Mouse (Mus musculus): Measurements from ENCODE around the gene F11r. TPM values are rescaled to one million over a fixed set of nuclear protein-coding genes. Genes with fewer than 3 reads are reported as not detected.
"Not testable (repeated sequence)": the region's sequence is repeated elsewhere in the genome, so short reads cannot be mapped to it uniquely, and the experiment has no call there.

F11r gene
- polyA plus RNA-seq, 1 experiment = 149 TPM

DNA sequence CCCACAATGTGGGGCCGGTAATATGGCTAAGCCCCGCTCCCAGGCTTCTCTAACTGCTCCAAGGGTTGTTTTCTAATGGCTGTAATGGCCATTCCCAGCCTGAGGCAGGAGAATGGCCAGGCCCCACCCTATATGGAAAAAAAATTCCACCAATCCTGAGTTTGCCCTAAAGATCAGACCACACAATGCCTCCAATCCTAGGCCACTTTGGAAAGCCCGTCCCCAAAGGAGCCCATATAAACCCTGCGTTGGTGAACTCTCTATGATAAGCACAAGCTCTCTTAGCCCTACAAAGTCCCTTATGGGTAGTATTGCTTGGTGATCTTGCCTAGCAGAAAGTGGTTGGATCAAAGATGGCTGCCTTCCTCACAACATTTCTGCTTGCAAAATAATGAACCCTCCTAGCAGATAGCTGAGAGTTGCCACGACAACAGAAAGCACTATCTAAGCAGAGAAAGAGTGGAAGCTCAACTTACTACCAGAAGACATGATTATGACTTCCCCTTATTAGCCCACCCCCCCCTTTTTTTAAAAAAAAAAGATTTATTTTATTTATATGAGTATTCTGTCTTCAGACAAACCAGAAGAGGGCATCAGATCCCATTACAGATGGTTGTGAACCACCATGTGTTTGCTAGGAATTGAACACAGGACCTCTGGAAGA, 28.5 kb downstream of the F11r start:
- Histone ChIP-seq H3K4me3 (replicated peaks; ENCODE audit: extremely low read depth, low read depth, low read length) (no peak overlapping the region), H3K4me1 (ENCODE audit: control insufficient read depth, insufficient read depth, low read length) (no peaks in the 10 kb centered on the region; the same call in 1 of the 2 replicates)
- no peak for DNase-seq
- TF ChIP-seq POLR2A (IDR thresholded peaks at IDR 0.05; ENCODE audit: borderline replicate concordance, extremely low read depth, low read depth, low read length) (no peak), CTCF (IDR thresholded peaks at IDR 0.05; ENCODE audit: insufficient read depth, low read length) (no peak)
- WGBS = 92% methylated on average over 5 of the region's 5 CpGs

DNA sequence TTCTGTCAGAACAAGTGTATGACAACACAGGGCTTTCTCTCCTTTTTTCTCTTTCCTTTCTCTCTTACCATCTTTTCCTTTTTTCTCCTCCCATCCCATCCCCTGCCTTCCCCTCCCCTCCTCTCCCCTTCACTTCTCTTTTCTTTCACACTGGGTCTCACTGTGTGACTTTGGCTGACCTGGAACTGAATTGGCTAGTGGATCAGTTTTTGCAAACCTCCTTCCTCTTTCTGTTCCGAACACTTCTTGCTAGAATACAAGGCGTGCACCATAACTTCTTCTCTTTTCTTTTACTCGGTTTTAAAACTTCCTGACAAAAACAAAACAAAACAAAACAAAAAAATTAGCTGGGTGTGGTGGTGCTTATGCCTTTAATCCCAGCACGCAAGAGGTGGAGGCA, 29.2 kb downstream of the F11r start:
- Histone ChIP-seq H3K4me1 (ENCODE audit: control insufficient read depth, insufficient read depth, low read length) (peaks cover 5% of the 10 kb centered on the region), H3K4me3 (replicated peaks; ENCODE audit: extremely low read depth, low read depth, low read length) (no peak overlapping the region)
- no peak for TF ChIP-seq POLR2A (IDR thresholded peaks at IDR 0.05; ENCODE audit: borderline replicate concordance, extremely low read depth, low read depth, low read length)
- TF ChIP-seq CTCF (IDR thresholded peaks at IDR 0.05; ENCODE audit: insufficient read depth, low read length) = no peak
- no peak for DNase-seq
- WGBS = 57% methylated on average over 4 of the region's 4 CpGs

DNA sequence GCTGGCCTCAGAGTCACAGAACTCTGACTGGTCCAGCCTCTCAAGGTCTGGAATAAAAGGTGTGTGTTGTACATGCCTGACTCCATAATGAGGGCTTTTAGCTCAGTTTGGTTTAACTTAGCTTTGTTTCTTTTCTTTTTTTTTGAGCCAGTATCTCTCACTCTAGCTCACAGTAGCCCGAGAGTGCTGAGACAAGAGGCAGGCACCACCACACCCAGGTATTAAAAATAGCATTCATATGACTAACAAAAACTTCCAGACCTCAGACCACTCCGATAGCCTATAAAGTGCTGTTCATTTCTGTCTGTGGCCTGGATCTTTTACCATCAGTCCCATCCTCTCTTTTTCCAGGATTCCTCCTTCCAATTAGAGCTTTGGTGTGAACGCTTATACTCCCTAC, 32.3 kb downstream of the F11r start:
- no peak for TF ChIP-seq CTCF (IDR thresholded peaks at IDR 0.05; ENCODE audit: insufficient read depth, low read length)
- TF ChIP-seq POLR2A (IDR thresholded peaks at IDR 0.05; ENCODE audit: borderline replicate concordance, extremely low read depth, low read depth, low read length) = no peak
- WGBS = 54% methylated on average over 3 of the region's 3 CpGs
- no peak for DNase-seq
- no peak overlapping the region for H3K4me3 ChIP-seq (replicated peaks; ENCODE audit: extremely low read depth, low read depth, low read length)
- peaks cover 6% of the 10 kb centered on the region for H3K4me1 ChIP-seq (ENCODE audit: control insufficient read depth, insufficient read depth, low read length)

DNA sequence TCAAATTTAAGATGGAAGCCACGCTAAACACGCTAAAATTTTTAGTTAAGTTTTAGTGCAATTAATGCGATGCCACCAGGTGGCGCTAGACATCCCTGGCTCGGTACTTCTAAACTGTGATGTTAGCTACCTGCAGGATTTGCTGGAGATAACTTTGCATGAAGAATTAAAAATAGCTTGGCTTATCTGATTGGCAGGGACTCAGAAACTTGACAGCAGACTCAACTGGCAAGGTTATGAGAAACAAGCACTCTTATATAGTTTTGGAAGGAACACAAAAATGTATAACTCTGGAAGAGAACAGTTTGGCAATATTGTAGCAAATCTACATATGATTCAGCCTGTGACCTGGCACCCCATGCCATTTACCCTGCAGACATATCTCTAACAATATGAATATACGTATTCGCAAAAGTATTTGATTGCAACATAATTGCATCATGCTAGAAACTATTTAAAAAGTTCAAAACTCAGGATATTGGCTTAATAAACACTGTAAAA, 33.1 kb downstream of the F11r start:
- 21% methylated on average over 7 of the region's 7 CpGs for WGBS
- H3K4me3 ChIP-seq (replicated peaks; ENCODE audit: extremely low read depth, low read depth, low read length) = no peak overlapping the region
- H3K4me1 ChIP-seq (ENCODE audit: control insufficient read depth, insufficient read depth, low read length) = peaks cover 6% of the 10 kb centered on the region
- peak; percentile 81 for TF ChIP-seq CTCF (IDR thresholded peaks at IDR 0.05; ENCODE audit: insufficient read depth, low read length)
- TF ChIP-seq POLR2A (IDR thresholded peaks at IDR 0.05; ENCODE audit: borderline replicate concordance, extremely low read depth, low read depth, low read length) = no peak
- peak; percentile 66 for DNase-seq

DNA sequence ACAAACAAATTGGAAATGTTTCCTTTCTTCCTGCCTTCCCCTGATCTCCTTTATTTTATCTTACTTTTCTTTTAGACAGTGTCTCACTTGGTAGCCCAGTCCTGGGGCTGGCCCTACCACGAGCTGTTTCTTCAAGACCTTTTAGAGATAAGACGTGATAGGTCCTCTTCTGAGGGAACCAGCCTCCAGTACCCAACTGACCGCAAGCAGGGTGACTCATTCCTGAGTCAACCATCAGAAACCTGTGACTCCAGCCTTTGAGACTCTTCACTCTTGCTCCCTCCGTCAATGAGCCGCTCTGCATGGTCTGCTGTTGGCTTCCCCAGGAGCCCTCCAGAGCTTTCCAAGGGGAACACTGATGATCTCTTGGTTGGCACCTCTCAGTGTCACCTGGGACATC, 33.6 kb downstream of the F11r start:
- Histone ChIP-seq H3K4me1 (ENCODE audit: control insufficient read depth, insufficient read depth, low read length) (peaks cover 6% of the 10 kb centered on the region), H3K4me3 (replicated peaks; ENCODE audit: extremely low read depth, low read depth, low read length) (no peak overlapping the region)
- WGBS = 61% methylated on average over 5 of the region's 5 CpGs
- TF ChIP-seq POLR2A (IDR thresholded peaks at IDR 0.05; ENCODE audit: borderline replicate concordance, extremely low read depth, low read depth, low read length) (no peak), CTCF (IDR thresholded peaks at IDR 0.05; ENCODE audit: insufficient read depth, low read length) (no peak)
- peak; percentile 38 for DNase-seq

DNA sequence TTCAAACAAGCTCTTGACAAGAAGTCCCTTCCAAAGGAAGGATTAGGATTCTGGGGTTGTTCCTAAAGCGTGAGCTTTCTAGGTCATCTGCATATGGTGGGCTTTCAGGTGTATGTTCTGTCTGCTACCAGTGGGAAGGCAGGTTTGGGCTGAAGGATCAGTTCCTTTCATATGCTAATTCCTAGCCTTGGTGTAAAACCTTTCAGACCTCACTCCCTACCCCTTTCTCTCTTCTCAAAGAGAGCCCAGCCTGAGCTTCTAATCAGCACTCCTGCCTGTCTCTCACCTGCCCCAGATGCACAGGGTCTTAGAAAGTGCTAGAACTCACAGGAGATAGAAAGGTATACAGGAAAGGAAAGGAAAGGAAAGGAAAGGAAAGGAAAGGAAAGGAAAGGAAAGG, 34.1 kb downstream of the F11r start:
- no peak for TF ChIP-seq CTCF (IDR thresholded peaks at IDR 0.05; ENCODE audit: insufficient read depth, low read length)
- no peak for TF ChIP-seq POLR2A (IDR thresholded peaks at IDR 0.05; ENCODE audit: borderline replicate concordance, extremely low read depth, low read depth, low read length)
- Histone ChIP-seq H3K4me3 (replicated peaks; ENCODE audit: extremely low read depth, low read depth, low read length) (no peak overlapping the region), H3K4me1 (ENCODE audit: control insufficient read depth, insufficient read depth, low read length) (peaks cover 6% of the 10 kb centered on the region)
- WGBS = 79% methylated on average over 1 of the region's 1 CpGs
- DNase-seq = no peak

DNA sequence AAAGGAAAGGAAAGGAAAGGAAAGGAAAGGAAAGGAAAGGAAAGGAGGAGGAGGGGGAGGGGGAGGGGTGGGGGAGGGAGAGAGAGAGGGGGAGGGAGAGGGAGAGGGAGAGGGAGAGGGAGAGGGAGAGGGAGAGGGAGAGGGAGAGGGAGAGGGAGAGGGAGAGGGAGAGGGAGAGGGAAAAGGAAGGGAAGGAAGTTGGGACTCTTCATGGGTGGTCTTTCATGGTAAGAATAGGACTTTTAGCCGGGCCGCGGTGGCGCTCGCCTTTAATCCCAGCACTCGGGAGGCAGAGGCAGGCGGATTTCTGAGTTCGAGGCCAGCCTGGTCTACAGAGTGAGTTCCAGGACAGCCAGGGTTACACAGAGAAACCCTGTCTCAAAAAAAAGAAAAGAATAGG, 34.6 kb downstream of the F11r start:
- 85% methylated on average over 8 of the region's 8 CpGs for WGBS
- DNase-seq = not testable (repeated sequence)

DNA sequence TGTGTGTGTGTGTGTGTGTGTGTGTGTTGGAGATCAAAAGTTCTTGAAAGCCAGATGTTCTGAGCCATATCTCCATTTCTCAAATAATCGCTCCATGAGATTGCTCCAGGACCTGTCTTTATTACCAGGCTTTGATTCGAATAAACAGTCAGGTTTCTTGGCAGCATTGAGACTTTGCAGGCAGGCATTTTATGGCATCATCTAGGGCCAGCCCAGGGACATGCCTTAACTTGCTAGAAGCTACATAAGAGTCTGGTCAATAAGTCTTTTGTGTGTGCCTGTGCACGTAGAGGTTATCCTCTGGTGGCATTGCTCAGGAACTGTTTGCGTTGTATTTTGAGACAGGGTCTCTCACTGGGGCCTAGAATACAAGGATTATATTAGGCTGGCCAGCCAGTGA, 36.2 kb downstream of the F11r start:
- H3K4me1 ChIP-seq (ENCODE audit: control insufficient read depth, insufficient read depth, low read length) = peaks cover 6% of the 10 kb centered on the region
- DNase-seq = no peak
- 63% methylated on average over 4 of the region's 4 CpGs for WGBS
- no peak for TF ChIP-seq POLR2A (IDR thresholded peaks at IDR 0.05; ENCODE audit: borderline replicate concordance, extremely low read depth, low read depth, low read length)
- TF ChIP-seq CTCF (IDR thresholded peaks at IDR 0.05; ENCODE audit: insufficient read depth, low read length) = no peak
- no peak overlapping the region for H3K4me3 ChIP-seq (replicated peaks; ENCODE audit: extremely low read depth, low read depth, low read length)

More for the DNA sequence above, 34.6 kb downstream of the F11r start:
- H3K4me3 ChIP-seq (replicated peaks; ENCODE audit: extremely low read depth, low read depth, low read length); H3K4me1 ChIP-seq (ENCODE audit: control insufficient read depth, insufficient read depth, low read length): not testable (repeated sequence)

DNA sequence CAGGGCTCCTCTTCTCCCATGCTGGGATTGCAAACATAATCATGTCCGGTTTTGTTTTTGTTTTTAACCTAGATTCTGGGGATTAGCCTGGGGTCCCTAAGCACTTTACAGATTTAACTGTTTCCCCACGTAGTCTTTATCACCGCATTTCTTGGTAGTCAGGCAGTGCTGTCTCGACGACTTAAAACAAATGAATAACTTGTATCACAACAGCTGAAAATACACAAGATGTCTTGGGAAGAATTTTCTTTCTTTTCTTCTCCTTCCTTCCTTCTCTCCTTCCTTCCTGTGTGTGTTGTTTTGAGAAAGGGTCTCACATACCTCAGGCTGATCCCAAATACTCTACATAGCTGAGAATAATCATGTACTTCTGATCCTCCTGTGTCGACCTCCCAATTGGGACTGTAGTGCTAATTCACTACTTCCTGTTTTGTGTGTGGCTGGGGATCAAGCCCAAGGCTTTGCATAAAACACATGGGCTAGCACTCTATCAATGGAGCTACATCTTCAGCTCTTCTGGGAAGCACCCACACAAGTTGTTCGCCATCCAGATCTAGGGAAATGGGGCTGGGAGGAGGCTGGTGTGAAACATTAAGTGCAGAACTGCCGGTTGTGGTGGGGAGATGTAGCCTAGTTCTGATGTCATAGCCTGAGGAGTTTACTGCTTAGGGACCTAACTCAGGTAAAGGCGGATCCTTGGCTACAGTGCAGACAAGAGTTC, 36.7 kb downstream of the F11r start:
- 52% methylated on average over 9 of the region's 9 CpGs for WGBS

DNA sequence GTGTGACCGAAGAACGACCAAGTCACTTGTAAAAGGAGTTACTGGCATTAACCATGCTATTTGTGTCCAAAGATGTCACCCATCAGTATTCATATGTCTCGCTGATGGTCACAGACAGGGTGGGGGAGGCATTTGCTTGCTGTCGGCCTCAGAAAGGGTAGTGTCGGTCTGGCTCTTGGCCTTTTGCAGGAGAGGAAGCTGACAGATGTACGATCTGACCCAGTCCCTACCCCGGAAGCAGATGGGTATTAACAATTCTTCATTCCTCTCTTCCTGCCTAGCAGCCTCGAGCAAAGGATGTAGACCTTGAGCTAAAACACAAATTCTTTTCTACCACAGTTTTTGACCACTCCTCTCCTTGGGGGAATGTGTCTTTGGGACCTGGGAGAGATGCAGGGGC, 39.8 kb downstream of the F11r start:
- Histone ChIP-seq H3K4me1 (ENCODE audit: control insufficient read depth, insufficient read depth, low read length) (no peaks in the 10 kb centered on the region), H3K4me3 (replicated peaks; ENCODE audit: extremely low read depth, low read depth, low read length) (no peak overlapping the region)
- TF ChIP-seq POLR2A (IDR thresholded peaks at IDR 0.05; ENCODE audit: borderline replicate concordance, extremely low read depth, low read depth, low read length) (no peak), CTCF (IDR thresholded peaks at IDR 0.05; ENCODE audit: insufficient read depth, low read length) (no peak)
- 39% methylated on average over 8 of the region's 8 CpGs for whole genome bisulfite sequencing
- DNase-seq = no peak

More for the DNA sequence above, 36.7 kb downstream of the F11r start:
- no peak for DNase-seq
- peaks cover 6% of the 10 kb centered on the region for H3K4me1 ChIP-seq (ENCODE audit: control insufficient read depth, insufficient read depth, low read length)
- no peak for TF ChIP-seq POLR2A (IDR thresholded peaks at IDR 0.05; ENCODE audit: borderline replicate concordance, extremely low read depth, low read depth, low read length)
- no peak for TF ChIP-seq CTCF (IDR thresholded peaks at IDR 0.05; ENCODE audit: insufficient read depth, low read length)
- H3K4me3 ChIP-seq (replicated peaks; ENCODE audit: extremely low read depth, low read depth, low read length) = no peak overlapping the region
